Mouse (Mus musculus): ENCODE data around the gene Srr.

Gene Srr

GRCm38 (mm10) chr11:74863471-74863870 is 62.3 kb downstream of the Srr start:
- DNase-seq (ENCODE audit: low spot score in 2 of 2): no peak

DNA sequence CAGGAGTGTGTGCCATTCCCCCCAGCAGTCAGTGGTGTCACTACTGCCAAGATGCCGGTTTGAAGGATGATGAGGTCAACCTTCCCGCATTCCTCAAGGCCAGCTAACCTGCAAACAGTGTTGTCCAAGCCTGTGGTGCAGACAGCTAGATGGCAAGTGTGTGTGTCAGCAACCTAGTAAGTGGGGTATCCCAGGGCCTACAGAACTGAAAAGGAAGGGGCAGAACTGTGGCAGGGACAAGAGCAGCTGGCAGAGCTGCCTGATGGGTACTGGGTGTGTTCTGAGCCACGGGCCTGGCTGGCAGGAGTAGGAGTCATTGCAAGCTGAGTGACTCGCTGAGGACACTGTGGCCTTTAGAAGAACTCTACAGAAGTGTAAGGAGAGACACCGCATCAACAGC is 63.6 kb downstream of the Srr start:
- DNase-seq (ENCODE audit: low spot score in 2 of 2): no peak

DNA sequence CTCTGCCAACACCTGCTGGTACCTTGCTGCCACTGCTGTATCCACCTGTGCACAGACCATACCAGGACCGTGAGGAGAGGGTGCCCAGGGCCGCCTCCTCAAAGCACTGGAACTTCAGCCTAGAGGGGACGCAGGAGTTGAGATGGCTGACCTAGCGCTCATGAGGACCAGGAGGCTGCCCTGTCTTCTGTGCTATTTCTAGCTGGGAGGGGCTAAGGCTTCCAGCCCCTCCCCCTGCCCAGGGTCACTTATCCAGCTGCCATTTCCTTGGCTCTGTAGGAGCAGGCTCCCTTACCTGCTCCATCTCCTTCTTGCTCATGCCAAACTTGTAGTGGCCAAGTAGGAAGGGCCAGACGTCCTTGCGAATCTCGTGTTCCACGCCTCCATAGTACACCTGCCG is 68.0 kb downstream of the Srr start:
- no peak for DNase-seq (ENCODE audit: low spot score in 2 of 2)
